Mouse (Mus musculus): Measurements from ENCODE around the gene Sgcd.

GRCm38 (mm10) chr11:47248345-47248893 is 740.4 kb downstream of the Sgcd start:
- no peak for TF ChIP-seq CEBPB (IDR thresholded peaks at IDR 0.05; ENCODE audit: insufficient read depth, poor library complexity, severe bottlenecking)
- TF ChIP-seq POLR2A (IDR thresholded peaks at IDR 0.05; ENCODE audit: insufficient read length, low read depth), result no peak
- TF ChIP-seq TCF12 (IDR thresholded peaks at IDR 0.05; ENCODE audit: insufficient read depth, poor library complexity, severe bottlenecking), result no peak
